Mouse (Mus musculus) cerebellum, adult 11-12 months (tissue): ENCODE data around the gene Gm28230.

Experiments used
- DNase-seq: peaks from one replicate; pipeline ENCODE4 v3.0.0; 2022

The Gm28230 gene

DNA sequence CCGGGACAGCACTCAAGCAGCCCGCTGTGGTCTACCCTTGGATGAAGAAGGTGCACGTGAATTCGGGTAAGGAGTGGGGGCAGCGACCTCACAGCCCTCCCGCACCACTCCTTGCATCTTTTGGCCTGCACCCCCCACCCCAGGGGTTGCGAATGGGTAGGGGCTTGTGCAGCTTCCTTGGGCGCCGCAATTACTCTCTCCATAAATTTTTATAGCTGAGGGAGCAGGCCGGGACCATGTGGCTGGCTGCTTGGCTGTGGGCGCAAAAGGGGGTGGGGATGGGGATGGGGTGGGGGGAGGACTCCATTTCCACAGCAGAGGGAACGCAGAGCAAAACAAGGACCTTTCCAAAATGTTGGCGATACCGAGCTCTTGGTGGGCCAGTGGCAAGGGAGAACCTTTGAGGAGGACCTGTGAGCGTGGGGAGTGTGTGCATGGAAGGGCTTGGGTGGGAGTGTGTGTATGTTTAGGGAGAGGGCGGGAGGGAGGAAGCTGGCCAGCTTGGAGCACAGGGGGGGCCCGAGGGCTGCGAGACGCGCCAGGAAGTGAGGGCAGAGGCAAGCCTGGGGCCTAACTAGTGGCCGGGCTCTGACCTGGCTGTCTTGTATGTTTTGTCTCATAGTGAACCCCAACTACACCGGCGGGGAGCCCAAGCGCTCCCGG is 1.2 kb downstream of the Gm28230 start:
- no peak for DNase-seq

DNA sequence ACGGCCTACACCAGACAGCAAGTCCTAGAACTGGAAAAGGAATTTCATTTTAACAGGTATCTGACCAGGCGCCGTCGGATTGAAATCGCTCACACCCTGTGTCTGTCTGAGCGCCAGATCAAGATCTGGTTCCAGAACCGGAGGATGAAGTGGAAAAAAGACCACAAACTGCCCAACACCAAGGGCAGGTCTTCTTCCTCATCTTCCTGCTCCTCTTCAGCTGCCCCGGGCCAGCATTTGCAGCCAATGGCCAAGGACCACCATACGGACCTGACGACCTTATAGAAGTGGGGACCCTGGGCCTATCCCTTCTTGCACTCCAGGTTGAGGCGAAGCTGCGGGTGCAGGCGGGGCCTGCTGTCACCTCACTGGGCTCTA is 1.8 kb downstream of the Gm28230 start:
- DNase-seq: no peak

DNA sequence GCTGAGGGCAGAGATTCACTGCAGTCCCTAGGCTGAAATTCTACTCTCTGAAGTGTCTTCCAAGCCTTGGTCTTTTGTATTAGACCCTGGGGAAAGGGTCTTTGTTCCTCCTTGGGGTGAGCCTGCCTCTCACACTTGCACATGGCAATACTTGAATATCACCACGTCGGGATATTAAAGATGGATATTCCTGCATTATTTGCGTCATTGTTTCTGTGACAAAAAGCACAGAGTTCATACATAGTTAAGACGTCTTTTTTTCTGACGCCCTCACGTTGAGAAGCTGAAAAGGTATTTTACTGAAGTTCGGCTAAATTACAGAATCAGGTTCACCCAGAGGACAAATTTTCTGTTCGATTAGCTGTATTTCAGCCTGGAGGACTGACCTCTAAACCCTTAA is 3.8 kb downstream of the Gm28230 start:
- no peak for DNase-seq

- no peak for DNase-seq
Measured at GRCm38 (mm10) chr2:74731055-74731454, 4.5 kb downstream of the Gm28230 start.

GRCm38 (mm10) chr2:74731799-74732512 is 5.4 kb downstream of the Gm28230 start:
- no peak for DNase-seq

DNA sequence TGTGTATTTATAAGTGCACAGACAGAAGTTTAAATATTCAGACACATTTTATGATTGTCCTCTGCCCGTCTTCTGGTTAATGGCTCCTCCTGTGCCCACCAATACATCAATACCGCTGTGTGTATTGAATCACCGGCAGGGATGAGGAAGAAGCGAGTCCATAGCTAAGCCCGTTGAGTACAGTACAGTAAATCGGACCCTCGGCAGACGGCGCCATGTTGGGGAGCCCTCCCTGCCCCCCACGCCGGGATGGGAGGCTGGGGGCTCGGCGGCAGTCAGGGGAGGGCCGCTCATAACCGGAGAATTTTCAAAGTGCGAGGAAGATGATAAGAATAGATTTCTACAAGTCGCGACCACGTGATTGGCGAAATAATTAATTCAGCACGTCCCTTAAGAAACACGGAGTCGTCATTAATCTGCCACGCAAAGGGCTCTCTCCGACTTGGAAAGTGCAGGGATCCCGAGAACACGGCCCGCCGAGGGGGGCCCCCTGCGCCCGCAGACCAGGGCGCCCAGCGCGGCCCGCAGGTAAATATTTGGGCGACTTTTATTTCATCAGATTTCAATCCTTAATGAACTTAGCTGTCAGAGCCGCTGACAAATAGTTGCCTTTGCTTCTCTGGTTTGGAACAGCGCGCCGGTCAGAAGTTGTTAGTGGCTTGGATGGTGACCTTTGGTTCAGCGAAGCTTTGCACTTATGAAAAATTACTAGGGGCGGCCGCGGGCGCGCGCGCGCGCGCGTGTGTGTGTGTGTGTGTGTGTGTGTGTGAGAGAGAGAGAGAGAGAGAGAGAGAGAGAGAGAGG is 6.2 kb downstream of the Gm28230 start:
- DNase-seq: no peak

- no peak for DNase-seq
Measured at GRCm38 (mm10) chr2:74733317-74733661, 6.8 kb downstream of the Gm28230 start.

- DNase-seq: no peak
Measured at GRCm38 (mm10) chr2:74733765-74734164, 7.2 kb downstream of the Gm28230 start.

DNA sequence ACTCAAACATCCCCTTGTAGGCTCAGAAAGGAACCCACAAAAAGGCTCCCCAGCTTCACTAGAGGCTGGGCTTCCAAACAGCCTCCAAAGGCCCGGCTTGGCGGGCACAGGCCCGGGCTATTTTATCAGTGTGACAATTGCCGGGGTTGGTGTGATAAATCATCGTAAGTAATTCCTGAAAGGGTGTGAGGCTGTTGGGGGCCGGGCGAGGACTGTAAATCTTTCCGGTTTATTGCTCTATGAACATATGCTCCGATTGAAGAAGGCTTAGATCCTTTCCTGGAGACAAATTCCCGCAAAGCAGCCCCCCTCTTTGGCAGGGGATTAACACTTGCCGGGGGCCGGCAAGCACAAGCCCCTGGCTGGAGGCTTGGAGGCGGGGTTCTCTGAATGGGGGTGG is 7.9 kb downstream of the Gm28230 start:
- no peak for DNase-seq

- DNase-seq: no peak
Measured at GRCm38 (mm10) chr2:74734996-74735811, 8.7 kb downstream of the Gm28230 start.

DNA sequence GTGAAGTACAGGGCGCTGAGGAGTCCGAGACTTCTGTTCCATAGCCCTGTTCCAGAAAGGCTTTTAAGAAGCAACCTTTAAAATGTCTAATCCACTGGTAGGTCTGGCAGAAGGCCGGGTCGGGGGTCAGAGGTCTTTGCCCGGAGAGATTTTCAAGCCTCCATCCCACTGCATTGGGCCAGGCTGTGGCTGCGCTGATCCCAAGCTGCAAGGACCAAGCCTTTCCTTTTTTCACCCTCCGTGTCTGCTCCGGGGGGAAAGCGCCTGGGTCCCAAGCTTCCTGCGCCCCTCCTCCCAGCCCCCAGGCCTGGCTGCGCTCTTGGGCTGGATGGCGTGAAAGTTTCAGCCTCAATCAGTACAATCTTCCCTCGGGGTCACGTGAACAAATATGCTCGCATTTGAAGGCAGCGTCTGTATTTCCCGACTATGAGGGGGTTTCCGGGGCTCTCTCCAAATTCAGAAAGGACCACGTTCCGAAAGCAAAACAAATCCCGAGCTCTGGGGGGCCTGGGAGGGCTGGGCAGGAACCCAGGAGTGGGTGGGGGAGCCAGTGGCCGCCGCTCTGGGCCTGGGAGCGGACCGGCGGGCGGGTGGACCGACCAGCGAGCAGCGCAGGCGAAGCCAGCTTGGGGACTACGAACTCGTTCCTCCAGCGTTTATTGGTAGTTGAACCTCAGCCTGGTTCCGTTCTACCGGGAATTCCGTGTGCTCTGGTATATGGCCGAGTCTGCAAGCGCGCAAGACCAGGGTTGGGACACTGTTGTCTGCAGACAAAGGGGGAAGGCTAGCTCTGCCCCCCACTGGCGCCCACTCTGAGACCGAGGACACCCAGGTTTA is 9.5 kb downstream of the Gm28230 start:
- DNase-seq: no peak

GRCm38 (mm10) chr2:74736688-74737577 is 10.4 kb downstream of the Gm28230 start:
- no peak for DNase-seq

- DNase-seq: no peak
Measured at GRCm38 (mm10) chr2:74737578-74738070, 11.1 kb downstream of the Gm28230 start.

DNA sequence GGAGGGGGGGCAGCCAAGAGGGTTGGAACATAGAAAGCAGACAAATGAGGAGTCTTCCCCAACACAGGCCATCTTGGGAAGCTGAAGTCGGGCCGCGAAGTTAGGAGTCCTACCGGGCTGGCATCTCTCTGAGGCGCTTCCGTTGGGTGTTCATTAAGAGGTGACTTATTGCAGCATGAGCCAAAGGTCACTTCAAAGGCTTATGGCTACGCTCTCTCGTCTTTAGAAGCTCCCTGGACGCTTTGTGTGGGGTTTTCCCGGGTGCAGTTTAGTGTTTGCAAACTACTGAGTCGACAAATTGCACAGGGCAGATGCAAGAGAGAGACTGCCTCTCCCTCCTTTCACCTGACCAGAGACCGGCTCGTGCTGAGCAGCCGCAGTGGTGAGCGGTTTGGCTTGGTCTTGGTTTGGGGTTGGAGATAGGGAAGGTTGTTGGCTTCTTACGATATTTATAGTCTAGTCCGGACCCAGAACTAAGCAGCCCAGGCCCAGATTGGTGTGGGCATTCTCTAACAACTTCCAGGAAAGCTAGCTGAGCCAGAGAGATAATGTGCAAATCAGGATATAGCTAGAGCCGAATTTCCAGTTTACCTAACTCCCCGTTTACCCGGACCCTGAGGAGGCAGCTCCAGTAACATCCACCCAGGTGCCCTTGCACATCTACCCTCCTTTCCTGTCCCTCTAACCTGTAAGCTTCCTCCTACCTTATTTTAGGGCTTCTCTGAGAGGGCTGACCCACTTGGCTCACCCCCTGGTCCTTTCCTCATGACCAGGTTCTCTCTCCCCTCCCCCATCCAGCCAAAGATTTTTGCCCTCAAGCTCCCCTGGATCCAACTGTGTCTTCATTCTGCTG is 12.3 kb downstream of the Gm28230 start:
- DNase-seq: no peak

DNA sequence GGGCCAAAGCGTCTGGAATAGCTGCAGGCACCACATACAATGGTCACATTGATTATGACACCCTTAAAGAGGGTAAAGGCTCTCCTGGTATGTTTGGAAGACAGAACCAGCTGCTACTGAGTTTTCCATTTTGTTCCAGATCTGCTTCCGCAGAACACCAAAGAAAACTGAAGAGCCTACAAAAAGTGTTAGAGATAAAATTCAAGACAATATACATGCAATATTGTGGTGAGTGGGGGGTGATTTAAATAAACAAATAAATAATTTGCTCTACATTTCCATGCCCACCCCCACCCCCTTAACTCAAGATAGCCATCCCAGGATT is 12.9 kb downstream of the Gm28230 start:
- no peak for DNase-seq

- no peak for DNase-seq
Measured at GRCm38 (mm10) chr2:74739869-74740268, 13.3 kb downstream of the Gm28230 start.

- DNase-seq: no peak
Measured at GRCm38 (mm10) chr2:74740311-74741091, 14.0 kb downstream of the Gm28230 start.

GRCm38 (mm10) chr2:74741252-74741978 is 14.9 kb downstream of the Gm28230 start:
- no peak for DNase-seq

- DNase-seq: no peak
Measured at GRCm38 (mm10) chr2:74741979-74742277, 15.4 kb downstream of the Gm28230 start.
